Mouse (Mus musculus): ENCODE results near the gene Ehbp1.
A peak's percentile ranks its signal among the peaks of the same experiment; 100 is the strongest.

Ehbp1 gene

GRCm38 (mm10) chr11:22342242-22343207 is at the start of gene Ehbp1:
Gene Ehbp1 (minus strand): TSS chr11:22342292.
- peak; percentile 66 for DNase-seq (ENCODE audit: low read depth, low spot score)

- peak; percentile 74 for DNase-seq (ENCODE audit: low read depth, low spot score)
Observed at GRCm38 (mm10) chr11:22387472-22388098, 45.5 kb upstream of the Ehbp1 start.

GRCm38 (mm10) chr11:22383532-22383931 is 41.4 kb upstream of the Ehbp1 start:
- DNase-seq (ENCODE audit: low read depth, low spot score), result peak; percentile 92

DNA sequence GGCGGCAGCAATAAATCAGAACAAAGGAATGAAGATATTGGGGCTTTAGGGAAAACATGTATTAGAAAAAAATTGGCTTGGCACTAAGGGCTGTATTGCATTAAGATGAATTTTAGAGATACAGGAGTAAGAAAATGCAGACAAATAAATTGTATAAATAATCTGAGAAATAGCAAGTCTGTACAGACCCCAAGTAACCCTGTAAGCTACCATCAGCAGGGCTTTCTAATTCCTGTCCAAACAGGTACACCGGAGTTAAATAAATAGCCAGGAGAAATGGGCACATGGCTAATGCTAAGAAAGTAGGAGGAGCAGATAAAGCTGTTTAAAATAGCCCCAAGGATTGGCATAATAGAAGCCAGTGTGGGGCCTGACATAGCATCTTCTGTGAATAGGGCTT is 32.7 kb upstream of the Ehbp1 start:
- no peak for DNase-seq (ENCODE audit: low read depth, low spot score)

DNA sequence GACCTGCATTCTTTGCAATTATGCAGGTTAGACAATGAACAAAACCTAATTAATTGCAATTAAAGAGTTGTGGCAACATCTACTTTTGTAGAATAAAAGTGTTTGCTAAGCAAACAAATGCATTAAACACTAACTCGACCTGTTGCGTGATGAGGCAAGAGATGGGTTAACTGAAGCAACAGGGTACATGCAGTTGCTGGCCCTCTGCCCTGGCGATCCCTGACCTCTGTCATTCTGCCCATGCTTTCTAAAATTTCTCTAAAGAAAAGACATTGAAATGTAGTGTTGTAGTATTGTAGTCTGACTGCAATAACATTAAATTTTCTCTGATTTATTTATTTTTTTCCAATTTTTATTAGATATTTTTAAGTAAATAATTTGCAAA is 31.2 kb upstream of the Ehbp1 start:
- no peak for DNase-seq (ENCODE audit: low read depth, low spot score)

DNA sequence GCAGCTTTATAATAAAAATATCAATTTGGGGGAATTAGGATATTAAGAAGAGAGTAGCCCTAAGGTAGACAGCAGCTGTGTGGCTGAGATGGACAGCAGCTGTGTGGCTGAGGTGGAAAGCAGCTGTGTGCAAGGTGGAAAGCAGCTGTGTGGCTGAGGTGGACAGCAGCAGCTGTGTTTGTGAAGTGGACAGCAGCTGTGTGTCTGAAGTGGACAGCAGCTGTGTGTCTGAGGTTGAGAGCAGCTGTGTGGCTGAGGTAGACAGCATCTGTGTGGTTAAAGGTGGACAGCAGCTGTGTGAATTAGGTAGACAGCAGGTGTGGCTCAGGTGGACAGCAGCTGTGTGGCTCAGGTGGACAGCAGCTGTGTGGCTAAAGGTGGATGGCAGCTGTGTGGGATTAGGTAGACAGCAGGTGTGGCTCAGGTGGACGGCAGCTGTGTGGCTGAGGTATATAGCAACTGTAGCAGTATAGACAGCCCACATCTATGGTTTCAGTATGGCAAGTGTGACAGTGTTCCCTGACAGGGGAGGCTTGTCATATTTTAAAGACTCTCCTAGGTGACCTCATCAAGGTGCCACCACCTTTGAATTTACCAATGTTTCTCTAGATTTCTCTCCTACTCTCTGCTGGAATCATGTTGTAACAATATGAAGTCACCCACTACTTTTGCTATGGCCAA is 30.7 kb upstream of the Ehbp1 start:
- DNase-seq (ENCODE audit: low read depth, low spot score), result no peak

- peak; percentile 24 for DNase-seq (ENCODE audit: low read depth, low spot score)
Observed at GRCm38 (mm10) chr11:22369841-22370240, 27.7 kb upstream of the Ehbp1 start.

DNA sequence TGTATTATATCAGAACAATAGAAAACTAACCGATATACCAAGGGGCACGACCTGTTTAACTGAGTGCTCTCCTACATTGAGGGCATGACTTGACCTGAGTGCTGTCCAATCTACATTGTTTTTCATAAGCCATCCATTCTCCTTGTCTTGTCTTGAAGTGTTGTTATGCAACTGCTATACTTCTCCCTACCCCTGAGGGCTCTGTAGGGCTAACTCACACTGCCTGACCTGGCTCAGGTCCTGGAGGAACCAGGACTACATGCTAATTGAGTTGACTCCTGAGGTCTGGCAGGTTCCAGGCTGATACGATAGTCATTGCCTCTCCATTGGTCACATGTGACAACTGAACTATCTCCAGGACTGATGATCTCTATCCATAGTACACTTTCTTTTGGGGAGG is 26.5 kb upstream of the Ehbp1 start:
- DNase-seq (ENCODE audit: low read depth, low spot score), result no peak

DNA sequence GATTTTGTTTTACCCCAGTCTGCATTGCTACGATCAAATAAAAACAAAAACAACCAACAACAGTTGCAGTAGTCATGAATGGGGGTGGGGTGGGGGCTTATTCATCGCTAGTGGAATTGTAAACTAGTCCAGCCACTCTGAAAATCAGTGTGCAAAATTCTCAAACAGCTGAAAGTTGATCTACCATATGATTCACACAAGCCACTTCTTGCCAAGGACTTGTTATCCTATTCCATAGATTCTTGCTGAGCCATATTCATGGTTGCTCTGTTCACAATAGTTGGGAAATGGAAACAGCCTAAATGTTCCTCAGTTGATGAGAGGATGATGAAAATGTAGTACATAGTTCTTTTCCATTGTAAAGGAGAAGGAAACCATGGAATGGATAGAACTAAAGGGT is 24.4 kb upstream of the Ehbp1 start:
- DNase-seq (ENCODE audit: low read depth, low spot score), result peak; percentile 69

DNA sequence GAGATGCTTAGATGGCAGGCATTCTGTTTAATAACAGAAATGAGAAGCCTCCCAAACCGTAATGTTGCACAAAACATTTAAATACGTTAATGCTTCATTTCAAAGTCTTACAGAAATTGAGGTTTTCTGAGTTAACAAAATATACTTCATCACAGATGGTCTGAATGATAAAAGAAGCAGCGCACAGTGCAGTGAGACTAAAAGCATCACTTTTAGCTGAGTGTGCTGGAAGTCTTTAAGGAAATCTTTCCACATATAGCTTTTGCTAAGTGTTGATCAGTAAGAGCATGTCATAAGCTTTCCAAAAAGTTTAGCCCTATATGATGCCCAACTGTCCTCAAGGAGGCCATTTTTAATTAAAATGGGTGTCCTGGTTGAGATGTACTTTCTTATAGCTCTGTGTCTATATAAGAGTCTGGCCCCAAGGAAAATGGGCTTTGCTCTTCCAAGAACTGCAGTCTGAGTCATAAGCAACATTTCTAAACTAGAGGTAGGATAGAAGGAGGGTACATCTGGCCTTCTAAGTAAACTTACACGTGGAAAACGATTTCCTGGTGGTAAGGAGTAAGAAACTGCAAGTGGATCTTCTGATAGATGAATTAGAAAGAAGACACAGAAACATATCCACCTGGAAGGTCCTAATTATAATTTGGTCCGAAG is 12.0 kb upstream of the Ehbp1 start:
- no peak for DNase-seq (ENCODE audit: low read depth, low spot score)

- no peak for DNase-seq (ENCODE audit: low read depth, low spot score)
Observed at GRCm38 (mm10) chr11:22349945-22350344, 7.9 kb upstream of the Ehbp1 start.

DNA sequence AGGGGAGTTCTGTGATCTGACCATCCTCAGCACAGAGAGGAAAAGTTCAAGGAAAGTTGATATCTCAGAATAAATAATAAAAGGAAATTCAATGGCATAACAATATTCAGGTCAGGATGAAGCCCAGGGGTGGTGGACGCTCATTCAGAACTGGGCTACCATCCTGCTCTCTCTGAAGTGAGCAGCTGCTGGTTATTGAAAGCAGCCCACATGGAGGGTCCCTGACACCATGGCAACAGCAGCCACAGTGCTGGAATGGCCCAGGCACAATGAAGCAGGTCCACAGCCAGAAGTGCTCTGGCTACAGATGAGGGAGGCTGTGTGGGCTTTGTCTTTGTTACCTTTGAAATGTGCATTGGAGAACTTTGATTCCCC is 6.4 kb upstream of the Ehbp1 start:
- no peak for DNase-seq (ENCODE audit: low read depth, low spot score)

DNA sequence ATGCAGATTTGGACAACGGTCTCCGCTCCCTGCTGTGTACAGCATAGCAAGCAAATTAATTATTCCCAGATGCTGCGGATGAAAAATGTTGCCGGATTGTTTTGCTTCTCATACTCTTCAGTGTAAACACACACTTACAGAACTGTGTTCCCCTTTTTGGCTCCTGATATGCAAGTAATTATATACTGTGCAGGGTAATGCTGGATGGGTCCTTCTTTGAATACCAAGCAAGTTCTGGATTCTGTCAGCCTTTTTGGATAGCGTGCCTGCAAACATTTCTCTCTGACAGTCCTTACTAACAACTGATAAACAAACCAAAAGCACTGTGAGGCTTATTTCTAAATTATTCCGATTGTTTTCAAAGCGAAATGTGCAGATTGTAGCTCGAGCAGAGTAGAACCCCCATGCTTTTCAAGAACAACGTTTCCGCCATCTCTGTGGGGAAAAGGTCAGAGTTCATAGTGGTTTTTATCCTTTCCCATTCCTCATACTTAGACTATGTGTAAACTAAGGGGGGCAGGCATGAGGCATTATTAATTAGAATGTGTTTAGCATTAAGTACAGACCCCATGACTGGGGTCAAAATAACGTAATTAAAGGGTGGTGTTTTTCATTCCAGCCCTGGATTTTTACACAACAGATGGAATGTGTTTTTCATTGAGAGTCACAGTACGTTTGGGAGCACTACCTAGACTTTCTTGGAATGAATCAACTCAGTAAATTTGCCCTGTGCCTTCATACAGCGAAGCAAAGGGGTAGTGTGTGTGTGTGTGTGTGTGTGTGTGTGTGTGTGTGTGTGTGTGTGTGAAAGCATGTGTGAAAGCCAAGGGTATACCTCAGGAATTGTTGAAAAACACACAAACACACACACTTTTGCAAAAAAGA is 5.8 kb upstream of the Ehbp1 start:
- DNase-seq (ENCODE audit: low read depth, low spot score), result no peak

DNA sequence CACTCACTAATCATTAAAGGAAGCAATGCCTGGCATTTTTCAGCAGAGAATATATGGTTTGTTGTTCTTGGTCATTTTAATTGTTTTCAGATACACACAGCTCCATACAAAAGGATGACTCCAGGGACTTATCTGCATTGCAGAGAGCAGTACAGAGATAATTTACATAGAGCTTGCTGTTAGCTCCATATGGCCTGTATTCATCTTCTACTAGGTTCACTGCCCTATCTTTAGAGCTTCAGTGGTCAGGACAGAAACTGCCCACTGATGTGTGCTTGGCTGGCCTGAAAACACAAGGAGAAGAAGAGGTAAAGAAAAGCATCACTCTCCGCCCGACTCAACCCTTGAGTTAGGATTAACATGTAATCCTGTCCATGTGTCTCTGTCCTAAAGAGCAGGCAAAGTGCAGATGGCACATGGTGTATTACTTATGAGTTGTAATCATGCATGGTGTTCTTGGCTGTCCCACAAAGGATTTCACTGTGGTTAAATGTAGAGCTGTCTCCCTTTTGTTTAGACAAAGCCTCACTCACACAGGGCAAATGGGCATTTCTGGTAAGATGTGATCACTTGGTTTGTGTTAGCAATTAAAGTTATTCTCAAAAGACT is 14.7 kb downstream of the Ehbp1 start:
- DNase-seq (ENCODE audit: low read depth, low spot score), result no peak

GRCm38 (mm10) chr11:22317824-22318411 is 24.2 kb downstream of the Ehbp1 start:
- peak; percentile 88 for DNase-seq (ENCODE audit: low read depth, low spot score)

DNA sequence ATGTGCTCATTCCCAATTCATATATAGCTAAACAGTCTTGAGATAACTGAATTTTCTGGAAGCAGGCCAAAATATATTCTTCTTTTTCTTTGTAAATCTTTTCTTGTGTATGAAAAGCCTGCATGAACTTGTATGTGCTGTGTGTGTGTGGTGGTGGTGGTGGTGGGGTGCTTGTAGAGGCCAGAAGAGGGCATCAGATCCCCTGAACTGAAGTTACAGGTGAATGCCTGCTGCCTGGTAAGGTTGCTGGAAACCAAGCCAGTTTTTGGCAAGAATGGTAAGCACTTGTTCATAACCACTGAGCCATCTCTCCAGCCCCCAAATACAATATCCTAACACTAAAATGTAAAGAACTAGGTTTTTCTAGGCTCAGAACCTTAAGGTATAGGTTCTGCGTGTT is 26.3 kb downstream of the Ehbp1 start:
- no peak for DNase-seq (ENCODE audit: low read depth, low spot score)

GRCm38 (mm10) chr11:22301164-22301563 is 40.9 kb downstream of the Ehbp1 start:
- no peak for DNase-seq (ENCODE audit: low read depth, low spot score)

- no peak for DNase-seq (ENCODE audit: low read depth, low spot score)
Observed at GRCm38 (mm10) chr11:22289164-22289563, 52.9 kb downstream of the Ehbp1 start.

- peak; percentile 71 for DNase-seq (ENCODE audit: low read depth, low spot score)
Observed at GRCm38 (mm10) chr11:22287513-22287900, 54.6 kb downstream of the Ehbp1 start.

- DNase-seq (ENCODE audit: low read depth, low spot score), result peak; percentile 99
Observed at GRCm38 (mm10) chr11:22286885-22287512, 55.1 kb downstream of the Ehbp1 start.

Measured in 3T3-L1 (cell line).